Mouse (Mus musculus): ENCODE results near the gene Chd4. TPM values are rescaled to one million over a fixed set of nuclear protein-coding genes. Genes with fewer than 3 reads are reported as not detected.
A peak's percentile ranks its signal among the peaks of the same experiment; 100 is the strongest.

The Chd4 gene
- total RNA-seq, 1 experiment from 2014 or later, result 599 TPM

- peak; percentile 66 to 69 for ATAC-seq (replicated peaks in 1 of 2; ENCODE audit: insufficient read depth in 1 of 2, low FRiP score in 2 of 2, low TSS enrichment in 1 of 2, low read depth in 1 of 2, poor library complexity in 2 of 2, severe bottlenecking in 2 of 2)
These were observed 7.0 kb upstream of the Chd4 start for GRCm38 (mm10) chr6:125088561-125089321.

DNA sequence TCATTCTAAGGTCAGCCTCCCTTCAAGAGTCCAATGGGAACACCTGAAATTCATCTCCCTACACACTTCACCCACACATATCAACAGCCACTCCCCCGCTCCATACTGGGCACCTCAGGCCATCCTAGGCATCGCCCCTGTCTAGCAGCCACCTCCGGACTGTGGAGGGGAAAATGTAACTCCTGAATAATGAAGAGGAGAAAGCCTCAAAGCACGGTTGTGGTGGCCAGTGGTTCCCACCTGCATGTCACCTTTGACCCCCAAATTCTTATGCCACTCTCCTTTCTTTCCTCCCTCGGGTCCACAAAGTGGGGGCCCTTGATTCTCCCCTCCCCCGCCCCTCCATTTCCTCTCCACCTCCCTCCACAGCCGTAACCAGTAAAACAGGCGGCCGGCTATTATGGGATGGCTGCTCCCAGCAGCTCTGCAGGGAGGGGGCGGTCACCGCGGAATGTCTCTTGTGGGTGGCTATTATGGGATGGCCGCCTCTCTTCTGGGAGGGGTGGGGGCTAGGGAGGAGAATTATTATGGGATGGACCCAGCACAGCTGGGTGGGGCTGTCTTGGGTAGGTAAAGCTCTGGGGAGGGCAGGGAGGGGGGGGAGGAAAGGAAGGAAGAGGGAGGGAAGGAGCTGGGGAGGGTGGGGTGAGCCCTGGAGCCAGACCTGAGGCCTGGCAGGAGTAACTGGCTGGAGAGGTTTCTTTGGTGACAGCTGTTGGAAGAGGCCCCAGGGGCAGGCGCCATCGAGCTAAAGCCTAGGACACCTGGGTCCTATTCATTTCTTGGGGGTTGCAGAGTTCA, 6.1 kb upstream of the Chd4 start:
- peak; percentile 29 to 40 for ATAC-seq (replicated peaks in 1 of 2; ENCODE audit: insufficient read depth in 1 of 2, low FRiP score in 2 of 2, low TSS enrichment in 1 of 2, low read depth in 1 of 2, poor library complexity in 2 of 2, severe bottlenecking in 2 of 2)

DNA sequence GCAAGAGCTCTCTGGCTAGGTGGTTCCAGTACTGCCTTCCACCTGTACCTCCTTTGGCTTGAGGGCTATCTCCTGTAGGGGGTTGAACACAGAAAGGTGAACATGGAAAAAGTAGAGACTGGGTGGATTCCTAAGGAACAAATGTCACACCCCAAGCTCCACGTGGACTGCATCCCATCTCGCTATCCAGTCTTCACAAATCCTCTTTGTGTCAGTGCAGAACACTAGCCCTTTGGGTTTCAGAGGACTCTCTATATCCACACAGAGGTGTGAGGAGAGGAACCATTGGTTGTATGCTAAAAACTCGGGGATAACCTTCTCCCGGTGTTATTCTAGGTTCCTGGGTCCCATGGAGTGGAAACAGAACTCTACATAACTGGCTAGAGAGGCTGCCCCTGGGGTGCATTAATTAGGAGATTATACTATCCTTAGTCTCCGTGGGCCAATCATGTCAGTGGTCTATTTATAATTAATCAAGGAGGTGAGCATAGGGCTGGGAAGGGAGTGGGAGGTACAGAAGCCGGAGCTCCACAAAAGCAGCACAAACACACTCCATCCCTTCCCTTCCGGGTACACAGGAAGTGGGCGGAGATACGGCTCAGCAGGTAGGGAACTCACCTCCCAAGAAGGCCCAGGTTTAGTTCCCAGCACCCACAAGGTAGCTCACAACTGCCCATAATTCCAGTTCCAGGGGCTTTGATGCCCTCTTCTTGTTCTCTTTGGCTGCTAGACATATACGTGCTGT, 5.3 kb upstream of the Chd4 start:
- no peak for ATAC-seq (replicated peaks in 1 of 2; ENCODE audit: insufficient read depth in 1 of 2, low FRiP score in 2 of 2, low TSS enrichment in 1 of 2, low read depth in 1 of 2, poor library complexity in 2 of 2, severe bottlenecking in 2 of 2)

DNA sequence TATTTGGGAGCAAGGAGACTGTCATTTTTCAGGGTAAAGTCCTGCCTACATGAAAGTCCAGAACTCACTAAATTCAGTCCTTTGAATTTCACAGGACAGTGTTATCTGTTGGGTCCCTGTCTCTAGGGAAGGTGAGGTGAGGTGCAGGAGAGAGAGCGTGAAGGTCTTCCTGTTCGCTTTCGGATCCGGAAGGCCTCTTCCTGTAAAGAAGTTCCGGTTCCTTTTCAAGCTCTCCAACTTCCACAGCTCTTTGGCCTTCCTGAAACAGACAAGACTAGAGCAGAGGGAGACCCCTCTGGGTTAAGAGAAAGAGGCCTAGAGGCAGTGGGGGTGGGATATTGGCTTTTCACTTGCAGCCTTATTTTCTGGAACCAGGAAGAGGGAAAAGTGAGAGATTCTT, 3.4 kb upstream of the Chd4 start:
- ATAC-seq (replicated peaks in 1 of 2; ENCODE audit: insufficient read depth in 1 of 2, low FRiP score in 2 of 2, low TSS enrichment in 1 of 2, low read depth in 1 of 2, poor library complexity in 2 of 2, severe bottlenecking in 2 of 2), result no peak

GRCm38 (mm10) chr6:125094843-125095242, 938 bp upstream of the Chd4 start:
- no peak for ATAC-seq (replicated peaks in 1 of 2; ENCODE audit: insufficient read depth in 1 of 2, low FRiP score in 2 of 2, low TSS enrichment in 1 of 2, low read depth in 1 of 2, poor library complexity in 2 of 2, severe bottlenecking in 2 of 2)

DNA sequence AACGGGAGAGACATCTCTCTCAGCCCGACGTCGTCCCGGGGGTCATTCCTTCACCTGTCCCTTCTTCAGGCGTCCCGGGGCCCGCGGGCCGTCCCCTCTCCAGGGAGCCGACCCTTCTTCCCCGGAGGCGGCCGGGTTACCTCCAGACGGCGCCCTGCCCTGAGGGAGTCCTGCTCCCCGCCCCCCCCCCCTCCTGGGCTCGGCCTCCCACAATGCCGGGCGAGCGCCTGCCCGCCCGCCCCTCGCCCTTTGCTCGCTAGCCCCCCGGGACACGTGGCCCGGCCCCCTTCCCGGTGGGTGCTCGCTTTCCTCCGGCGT, 457 bp downstream of the Chd4 start:
- no peak for ATAC-seq (replicated peaks in 1 of 2; ENCODE audit: insufficient read depth in 1 of 2, low FRiP score in 2 of 2, low TSS enrichment in 1 of 2, low read depth in 1 of 2, poor library complexity in 2 of 2, severe bottlenecking in 2 of 2)

- peak in 1 of 2 experiments; percentile 8; a peak in 1 of 4 replicates for ATAC-seq (replicated peaks in 1 of 2; ENCODE audit: insufficient read depth in 1 of 2, low FRiP score in 2 of 2, low TSS enrichment in 1 of 2, low read depth in 1 of 2, poor library complexity in 2 of 2, severe bottlenecking in 2 of 2)
These were observed 990 bp downstream of the Chd4 start for GRCm38 (mm10) chr6:125096597-125097345.

DNA sequence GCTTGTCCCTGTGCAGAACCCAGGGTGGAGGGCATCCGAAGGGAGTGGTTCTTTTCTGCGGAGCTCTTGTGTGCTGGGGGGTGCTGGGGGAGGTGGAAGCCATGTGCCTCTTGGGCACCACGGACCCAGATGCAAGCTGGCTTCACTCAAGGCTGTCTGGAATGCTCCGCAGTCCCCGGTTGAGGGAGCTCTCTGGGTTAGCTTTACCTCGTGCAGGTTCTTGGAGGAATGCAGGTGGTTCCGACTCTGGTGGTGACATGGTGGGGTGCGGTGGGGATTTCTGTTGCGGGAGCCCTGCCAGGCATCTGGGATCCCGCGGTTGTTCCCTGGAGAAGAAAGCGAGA, 1.5 kb downstream of the Chd4 start:
- no peak for ATAC-seq (replicated peaks in 1 of 2; ENCODE audit: insufficient read depth in 1 of 2, low FRiP score in 2 of 2, low TSS enrichment in 1 of 2, low read depth in 1 of 2, poor library complexity in 2 of 2, severe bottlenecking in 2 of 2)

GRCm38 (mm10) chr6:125097951-125098350, 2.2 kb downstream of the Chd4 start:
- no peak for ATAC-seq (replicated peaks in 1 of 2; ENCODE audit: insufficient read depth in 1 of 2, low FRiP score in 2 of 2, low TSS enrichment in 1 of 2, low read depth in 1 of 2, poor library complexity in 2 of 2, severe bottlenecking in 2 of 2)

GRCm38 (mm10) chr6:125098513-125098912, 2.7 kb downstream of the Chd4 start:
- ATAC-seq (replicated peaks in 1 of 2; ENCODE audit: insufficient read depth in 1 of 2, low FRiP score in 2 of 2, low TSS enrichment in 1 of 2, low read depth in 1 of 2, poor library complexity in 2 of 2, severe bottlenecking in 2 of 2), result no peak

DNA sequence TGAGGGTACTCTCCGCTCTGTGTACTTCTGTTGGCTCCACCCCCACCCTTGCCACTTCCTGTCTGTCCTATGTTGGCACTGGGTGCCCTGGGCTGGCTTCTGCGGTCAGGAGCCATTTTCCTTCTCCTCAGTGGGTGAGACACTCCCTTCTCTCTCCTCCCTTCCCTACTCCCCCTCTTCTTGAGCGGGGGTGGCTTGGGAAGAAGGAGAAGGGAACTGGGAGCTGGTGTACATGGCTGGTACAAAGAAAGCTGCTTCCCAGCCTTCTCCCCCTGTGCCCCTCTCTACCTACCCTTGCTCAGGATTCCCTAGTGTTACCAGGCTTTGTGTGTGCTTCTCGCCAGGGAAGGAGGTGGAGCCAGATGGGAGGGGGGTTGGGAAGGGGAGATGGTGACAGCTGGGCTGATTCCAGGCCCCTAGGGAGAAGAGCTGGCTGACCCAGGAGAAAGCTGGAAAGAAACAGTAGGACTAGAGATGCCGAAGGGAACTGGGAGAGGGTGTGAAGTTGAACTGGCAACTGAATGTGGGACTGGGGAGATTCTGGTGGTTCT, 3.7 kb downstream of the Chd4 start:
- ATAC-seq (replicated peaks in 1 of 2; ENCODE audit: insufficient read depth in 1 of 2, low FRiP score in 2 of 2, low TSS enrichment in 1 of 2, low read depth in 1 of 2, poor library complexity in 2 of 2, severe bottlenecking in 2 of 2), result peak; percentile 59 to 68

GRCm38 (mm10) chr6:125101444-125101843, 5.7 kb downstream of the Chd4 start:
- ATAC-seq (replicated peaks in 1 of 2; ENCODE audit: insufficient read depth in 1 of 2, low FRiP score in 2 of 2, low TSS enrichment in 1 of 2, low read depth in 1 of 2, poor library complexity in 2 of 2, severe bottlenecking in 2 of 2), result no peak

DNA sequence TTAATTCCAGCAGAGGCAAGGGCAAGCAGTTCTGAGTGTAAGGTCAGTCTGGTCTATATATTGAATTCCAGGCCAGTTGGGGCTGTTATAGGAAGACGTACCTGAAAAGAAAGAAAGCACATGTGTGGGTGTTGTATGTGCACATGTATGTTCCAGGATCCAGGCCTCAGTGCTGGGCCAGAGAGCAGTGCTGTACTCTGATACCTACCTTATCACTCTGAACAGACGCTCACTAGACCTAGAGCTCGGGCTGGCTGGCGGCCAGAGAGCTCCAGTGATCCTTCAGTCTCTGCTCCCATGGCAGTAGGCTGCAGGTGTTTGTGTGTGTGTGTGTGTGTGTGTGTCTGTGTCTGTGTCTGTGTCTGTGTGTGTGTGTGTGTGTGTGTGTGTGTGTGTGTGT, 8.4 kb downstream of the Chd4 start:
- ATAC-seq (replicated peaks in 1 of 2; ENCODE audit: insufficient read depth in 1 of 2, low FRiP score in 2 of 2, low TSS enrichment in 1 of 2, low read depth in 1 of 2, poor library complexity in 2 of 2, severe bottlenecking in 2 of 2), result peak in 1 of 2 experiments; percentile 47; a peak in 1 of 4 replicates

GRCm38 (mm10) chr6:125107705-125108104, 11.9 kb downstream of the Chd4 start:
- no peak for ATAC-seq (replicated peaks in 1 of 2; ENCODE audit: insufficient read depth in 1 of 2, low FRiP score in 2 of 2, low TSS enrichment in 1 of 2, low read depth in 1 of 2, poor library complexity in 2 of 2, severe bottlenecking in 2 of 2)

- no peak for ATAC-seq (replicated peaks in 1 of 2; ENCODE audit: insufficient read depth in 1 of 2, low FRiP score in 2 of 2, low TSS enrichment in 1 of 2, low read depth in 1 of 2, poor library complexity in 2 of 2, severe bottlenecking in 2 of 2)
These were observed 13.6 kb downstream of the Chd4 start for GRCm38 (mm10) chr6:125109371-125109770.

DNA sequence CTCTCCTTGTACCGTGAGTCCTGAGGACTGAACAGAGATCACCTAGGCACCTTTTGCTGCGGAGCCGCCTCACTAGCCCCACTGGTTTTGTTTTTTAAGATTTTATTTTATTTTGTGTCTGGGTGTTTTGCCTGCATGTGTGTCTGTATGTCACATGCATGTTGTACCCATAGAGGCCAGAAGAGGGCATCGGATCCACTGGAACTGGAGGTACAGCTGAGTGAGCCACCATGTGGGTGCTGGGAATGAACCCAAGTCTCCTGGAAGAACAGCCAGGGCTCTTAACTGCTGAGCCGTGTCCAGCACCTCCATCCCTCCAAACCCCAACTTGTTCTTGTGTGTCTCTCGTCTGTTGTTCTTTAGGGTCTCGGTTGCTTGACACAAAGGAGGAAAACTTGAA, 15.1 kb downstream of the Chd4 start:
- no peak for ATAC-seq (replicated peaks in 1 of 2; ENCODE audit: insufficient read depth in 1 of 2, low FRiP score in 2 of 2, low TSS enrichment in 1 of 2, low read depth in 1 of 2, poor library complexity in 2 of 2, severe bottlenecking in 2 of 2)

GRCm38 (mm10) chr6:125112553-125112952, 16.8 kb downstream of the Chd4 start:
- ATAC-seq (replicated peaks in 1 of 2; ENCODE audit: insufficient read depth in 1 of 2, low FRiP score in 2 of 2, low TSS enrichment in 1 of 2, low read depth in 1 of 2, poor library complexity in 2 of 2, severe bottlenecking in 2 of 2), result peak in 1 of 2 experiments; percentile 41; a peak in 1 of 4 replicates

Measured in hematopoietic stem cell, adult 5-6 weeks (primary cell).